Mouse (Mus musculus) stomach, postnatal 0 days (tissue): Measurements from ENCODE around the gene Zc3h15.

Experiments
- CTCF ChIP-seq: IDR thresholded peaks from 2 replicates; pipeline ENCODE4 v1.5.1; 2016; ENCODE audit warnings: antibody characterized with exemption, low read depth, mild to moderate bottlenecking, moderate library complexity
- EP300 ChIP-seq: optimal IDR thresholded peaks from 2 replicates; pipeline ENCODE3; 2016; ENCODE audit warnings: antibody characterized with exemption

DNA sequence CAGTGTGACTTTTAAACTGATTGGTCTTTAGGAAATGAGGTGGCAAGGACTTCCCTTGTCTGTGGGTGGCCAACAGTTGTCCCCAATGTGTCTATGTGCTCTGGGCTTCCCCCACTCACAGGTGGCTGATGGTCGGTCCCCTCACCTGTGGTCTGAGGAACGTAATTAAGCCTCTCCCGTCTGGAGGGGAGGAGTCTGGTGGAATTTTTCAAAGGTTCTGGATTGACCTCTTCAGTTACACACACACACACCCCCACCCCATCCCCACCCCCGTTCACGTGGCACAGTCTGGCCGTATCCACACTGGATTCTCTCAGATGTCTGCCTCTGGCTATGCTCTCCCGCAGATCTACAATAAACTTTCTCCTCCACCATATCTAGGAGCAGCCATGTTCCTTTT is 49.8 kb downstream of the Zc3h15 start:
- TF ChIP-seq CTCF (no peak), EP300 (no peak)
